ENCODE assay signal across 27 mouse cellular contexts in genomic region chr6:144082297-144082696, GRCm38 (mm10).
"Had no signal": no experiment of that assay in that cellular context is flagged by ENCODE, and none has a peak within 500 bp of the region (broad histone marks: within the 10 kb centered on the region; RNA-seq: fewer than 3 reads in every experiment).

No protein-coding gene starts in this region.

- H3K9ac ChIP-seq: embryonic facial prominence, embryonic 12.5 days; embryonic facial prominence, embryonic 13.5 days; embryonic facial prominence, embryonic 15.5 days; forebrain, embryonic 12.5 days; forebrain, embryonic 13.5 days; forebrain, embryonic 15.5 days; forebrain, postnatal 0 days had no signal

- DNase-seq: cerebellum, adult 18-20 months; cerebellum, adult 2 months; cerebellum, adult 8-10 months; cerebellum, adult 9-10 months; cerebellum, adult 9-11 months; cerebellum, postnatal 10 days; cerebellum, postnatal 14 days; cerebellum, postnatal 25 days; cerebellum, postnatal 36 days; embryo, embryonic 11 days; forebrain, postnatal 0 days; gastrocnemius, adult 2 months; gastrocnemius, postnatal 10 days; gastrocnemius, postnatal 14 days; gastrocnemius, postnatal 25 days; gastrocnemius, postnatal 36 days had no signal

- H3K4me2 ChIP-seq: embryonic facial prominence, embryonic 12.5 days; embryonic facial prominence, embryonic 13.5 days; embryonic facial prominence, embryonic 15.5 days; forebrain, embryonic 12.5 days; forebrain, embryonic 13.5 days; forebrain, embryonic 15.5 days had no signal

- H3K4me1 ChIP-seq: embryonic facial prominence, embryonic 10.5 days; embryonic facial prominence, embryonic 13.5 days; embryonic facial prominence, embryonic 15.5 days; forebrain, embryonic 10.5 days; forebrain, embryonic 13.5 days; forebrain, embryonic 15.5 days had no signal

- H3K36me3 ChIP-seq: embryonic facial prominence, embryonic 10.5 days; embryonic facial prominence, embryonic 12.5 days; embryonic facial prominence, embryonic 13.5 days; embryonic facial prominence, embryonic 15.5 days; forebrain, embryonic 12.5 days; forebrain, embryonic 15.5 days had no signal

- H3K9me3 ChIP-seq: embryonic facial prominence, embryonic 10.5 days; embryonic facial prominence, embryonic 12.5 days; embryonic facial prominence, embryonic 13.5 days; embryonic facial prominence, embryonic 15.5 days; forebrain, embryonic 10.5 days; forebrain, embryonic 12.5 days; forebrain, embryonic 13.5 days; forebrain, embryonic 15.5 days had no signal

- H3K27me3 ChIP-seq: embryonic facial prominence, embryonic 12.5 days; embryonic facial prominence, embryonic 13.5 days; embryonic facial prominence, embryonic 15.5 days; forebrain, embryonic 12.5 days; forebrain, embryonic 13.5 days; forebrain, embryonic 15.5 days had no signal

- ATAC-seq: forebrain, embryonic 13.5 days; forebrain, embryonic 14.5 days; forebrain, embryonic 15.5 days; forebrain, embryonic 16.5 days; forebrain, postnatal 0 days had no signal

- H3K27ac ChIP-seq: embryonic facial prominence, embryonic 10.5 days; embryonic facial prominence, embryonic 12.5 days; embryonic facial prominence, embryonic 15.5 days; forebrain, embryonic 10.5 days; forebrain, embryonic 12.5 days; forebrain, embryonic 13.5 days; forebrain, embryonic 15.5 days; gastrocnemius, adult 2 months had no signal

- H3K4me3 ChIP-seq: embryonic facial prominence, embryonic 10.5 days; embryonic facial prominence, embryonic 12.5 days; embryonic facial prominence, embryonic 13.5 days; embryonic facial prominence, embryonic 15.5 days; erythroblast, embryonic 14.5 days; forebrain, embryonic 10.5 days; forebrain, embryonic 12.5 days; forebrain, embryonic 13.5 days; forebrain, embryonic 15.5 days; gastrocnemius, adult 2 months had no signal
